Mouse (Mus musculus): ENCODE data around the gene Ccdc47. TPM values are rescaled to one million over a fixed set of nuclear protein-coding genes. Genes with fewer than 3 reads are reported as not detected.

Ccdc47 gene
- polyA plus RNA-seq (2012; rRNA removed), result 43.6 and 48.8 TPM in 2 replicates
- 63.7 and 66.1 TPM in 2 replicates for polyA plus RNA-seq (2014; fragmentation: Nextera tagmentation; extraction: Ambion mirVana)

DNA sequence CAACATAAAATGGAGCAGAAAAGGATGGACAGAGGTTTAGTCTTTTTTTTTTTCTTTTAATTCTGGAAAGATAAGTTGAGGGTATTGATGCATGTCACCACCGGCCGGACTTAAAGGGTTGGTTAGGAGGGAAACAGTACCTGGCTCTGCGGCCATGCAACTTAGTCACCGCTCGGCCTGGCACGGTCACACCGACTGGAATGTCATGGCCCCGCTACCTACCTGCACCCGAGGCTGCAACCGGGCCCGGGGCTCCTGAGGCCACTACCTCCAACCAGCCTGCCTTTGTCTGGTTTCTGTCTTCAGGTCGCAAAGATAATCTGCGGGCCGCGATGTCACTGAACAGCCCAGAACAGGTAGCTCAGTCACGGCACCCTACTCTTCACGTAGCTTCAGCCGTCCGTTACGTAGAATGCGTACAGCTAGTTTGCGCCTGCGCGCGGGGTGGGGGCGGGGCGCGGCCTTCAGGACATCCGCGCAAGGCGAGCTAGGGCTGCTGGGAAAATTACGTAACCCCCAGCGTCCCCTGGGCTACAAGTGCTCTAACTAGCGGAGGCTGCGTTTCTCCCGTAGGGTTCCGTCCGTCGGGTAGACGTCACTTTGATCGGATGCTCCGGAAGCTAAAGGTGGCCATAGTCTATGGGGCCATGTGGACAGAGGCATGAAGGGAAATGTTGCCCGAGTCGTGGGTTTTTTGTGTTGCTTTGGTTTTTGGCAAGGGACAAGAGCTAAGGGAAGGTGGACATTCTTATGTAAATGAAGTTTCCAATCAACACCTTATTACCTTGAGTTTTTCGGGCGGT, at the start of gene Ccdc47:
Ccdc47 (minus strand) TSS at position 418 of the 803 bp plus-strand sequence.
- Histone ChIP-seq H3K4me1 (ENCODE audit: control insufficient read depth, insufficient read depth, low read length) (peaks cover 21% of the 10 kb centered on the region), H3K36me3 (ENCODE audit: control insufficient read depth, insufficient read depth, low read length) (peaks cover 22% of the 10 kb centered on the region), H3K27ac (replicated peaks; ENCODE audit: low read depth, low read length) (peak within 1 kb of the TSS; percentile 94), H3K9me3 (ENCODE audit: control insufficient read depth, low read length) (no peaks in the 10 kb centered on the region), H3K9ac (ENCODE audit: low read depth, low read length, severe bottlenecking) (peak within 1 kb of the TSS; percentile 91), H3K27me3 (ENCODE audit: control insufficient read depth, insufficient read depth, low read length) (no peaks in the 10 kb centered on the region), H3K4me2 (replicated peaks; ENCODE audit: low read depth, low read length, severe bottlenecking) (peak within 1 kb of the TSS; percentile 55), H3K4me3 (replicated peaks; ENCODE audit: low read length) (peak within 1 kb of the TSS; percentile 76)
- WGBS, result under 1% methylated on average over 46 of the region's 46 CpGs
- ATAC-seq (ENCODE audit: low FRiP score, low read depth), result peak; percentile 96
- peak; percentile 99 for DNase-seq (ENCODE audit: low spot score)
- 0 out of 2 replicates have a peak, but pooled peaks have one; percentile 50 for TF ChIP-seq POLR2A (IDR thresholded peaks at IDR 0.05; ENCODE audit: borderline replicate concordance, extremely low read depth, insufficient read depth, insufficient read length)

GRCm38 (mm10) chr11:106265570-106265969, 49.4 kb upstream of the Ccdc47 start:
- Histone ChIP-seq H3K4me3 (replicated peaks; ENCODE audit: low read length) (no peak overlapping the region), H3K9ac (ENCODE audit: low read depth, low read length, severe bottlenecking) (no peak overlapping the region), H3K27ac (replicated peaks; ENCODE audit: low read depth, low read length) (no peak overlapping the region), H3K9me3 (ENCODE audit: control insufficient read depth, low read length) (no peaks in the 10 kb centered on the region), H3K36me3 (ENCODE audit: control insufficient read depth, insufficient read depth, low read length) (peaks cover 67% of the 10 kb centered on the region), H3K4me2 (replicated peaks; ENCODE audit: low read depth, low read length, severe bottlenecking) (no peak overlapping the region), H3K27me3 (ENCODE audit: control insufficient read depth, insufficient read depth, low read length) (no peaks in the 10 kb centered on the region), H3K4me1 (ENCODE audit: control insufficient read depth, insufficient read depth, low read length) (peaks cover 36% of the 10 kb centered on the region)
- ATAC-seq (ENCODE audit: low FRiP score, low read depth), result no peak
- no peak for DNase-seq (ENCODE audit: low spot score)
- WGBS, result 88% methylated on average over 4 of the region's 4 CpGs
- TF ChIP-seq POLR2A (IDR thresholded peaks at IDR 0.05; ENCODE audit: borderline replicate concordance, extremely low read depth, insufficient read depth, insufficient read length), result no peak

GRCm38 (mm10) chr11:106264988-106265387, 48.8 kb upstream of the Ccdc47 start:
- Histone ChIP-seq H3K4me2 (replicated peaks; ENCODE audit: low read depth, low read length, severe bottlenecking) (no peak overlapping the region), H3K27ac (replicated peaks; ENCODE audit: low read depth, low read length) (no peak overlapping the region), H3K9ac (ENCODE audit: low read depth, low read length, severe bottlenecking) (no peak overlapping the region), H3K4me3 (replicated peaks; ENCODE audit: low read length) (no peak overlapping the region), H3K9me3 (ENCODE audit: control insufficient read depth, low read length) (no peaks in the 10 kb centered on the region), H3K36me3 (ENCODE audit: control insufficient read depth, insufficient read depth, low read length) (peaks cover 69% of the 10 kb centered on the region), H3K4me1 (ENCODE audit: control insufficient read depth, insufficient read depth, low read length) (peaks cover 32% of the 10 kb centered on the region), H3K27me3 (ENCODE audit: control insufficient read depth, insufficient read depth, low read length) (no peaks in the 10 kb centered on the region)
- ATAC-seq (ENCODE audit: low FRiP score, low read depth), result no peak
- 90% methylated on average over 15 of the region's 15 CpGs for WGBS
- TF ChIP-seq POLR2A (IDR thresholded peaks at IDR 0.05; ENCODE audit: borderline replicate concordance, extremely low read depth, insufficient read depth, insufficient read length), result no peak
- no peak for DNase-seq (ENCODE audit: low spot score)

DNA sequence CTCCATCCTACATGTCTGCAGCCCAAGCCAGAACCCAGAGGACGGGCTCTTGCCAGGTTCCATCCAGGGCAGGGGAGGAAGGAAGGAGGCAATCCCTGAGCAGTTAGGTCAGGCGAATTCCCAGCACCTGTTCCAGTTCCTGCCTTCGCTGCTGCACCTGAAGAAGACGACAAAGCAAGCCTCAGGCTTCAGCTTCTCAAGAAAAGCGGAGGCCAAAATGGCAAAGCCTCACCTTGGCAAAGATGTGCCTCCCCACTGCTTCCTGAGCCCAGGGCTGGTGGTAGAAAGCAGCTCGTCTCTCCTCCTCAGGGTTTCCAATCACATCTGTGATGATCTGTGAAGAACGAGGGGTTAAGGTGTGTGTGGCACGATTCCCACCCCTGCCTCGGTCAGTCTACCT, 47.8 kb upstream of the Ccdc47 start:
- Histone ChIP-seq H3K27me3 (ENCODE audit: control insufficient read depth, insufficient read depth, low read length) (no peaks in the 10 kb centered on the region), H3K27ac (replicated peaks; ENCODE audit: low read depth, low read length) (no peak overlapping the region), H3K9ac (ENCODE audit: low read depth, low read length, severe bottlenecking) (no peak overlapping the region), H3K9me3 (ENCODE audit: control insufficient read depth, low read length) (no peaks in the 10 kb centered on the region), H3K36me3 (ENCODE audit: control insufficient read depth, insufficient read depth, low read length) (peaks cover 75% of the 10 kb centered on the region), H3K4me2 (replicated peaks; ENCODE audit: low read depth, low read length, severe bottlenecking) (no peak overlapping the region), H3K4me3 (replicated peaks; ENCODE audit: low read length) (no peak overlapping the region), H3K4me1 (ENCODE audit: control insufficient read depth, insufficient read depth, low read length) (peaks cover 24% of the 10 kb centered on the region)
- 81% methylated on average over 9 of the region's 9 CpGs for WGBS
- no peak for TF ChIP-seq POLR2A (IDR thresholded peaks at IDR 0.05; ENCODE audit: borderline replicate concordance, extremely low read depth, insufficient read depth, insufficient read length)
- DNase-seq (ENCODE audit: low spot score), result no peak
- ATAC-seq (ENCODE audit: low FRiP score, low read depth), result no peak

DNA sequence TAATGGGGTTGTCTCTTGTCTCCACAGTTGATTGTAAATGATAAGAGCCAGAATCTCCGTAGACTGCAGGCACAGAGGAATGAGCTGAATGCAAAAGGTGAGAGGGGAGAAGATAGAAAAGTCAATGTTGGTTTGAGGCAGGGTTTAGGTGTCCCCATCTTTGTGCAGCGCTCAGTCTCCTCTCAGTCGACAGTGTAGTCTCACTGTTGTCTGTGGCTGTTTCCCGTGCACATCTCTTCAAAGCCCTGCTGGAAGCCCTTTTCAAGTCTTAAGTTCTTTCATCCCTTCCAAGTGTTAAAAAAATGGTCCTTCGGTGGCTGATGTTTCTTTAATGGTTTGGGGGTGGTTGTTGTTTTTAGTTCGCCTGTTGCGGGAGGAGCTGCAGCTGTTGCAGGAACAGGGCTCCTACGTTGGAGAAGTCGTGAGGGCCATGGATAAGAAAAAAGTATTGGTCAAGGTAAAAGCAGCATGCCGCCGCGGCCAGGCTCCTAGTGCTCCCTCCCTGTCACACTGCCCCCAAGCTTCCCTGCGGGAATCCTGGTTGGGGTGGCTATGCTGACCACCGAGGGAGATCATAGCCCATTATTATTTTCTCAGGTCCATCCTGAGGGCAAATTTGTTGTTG, 44.8 kb upstream of the Ccdc47 start:
- no peak overlapping the region for H3K27ac ChIP-seq (replicated peaks; ENCODE audit: low read depth, low read length)
- TF ChIP-seq POLR2A (IDR thresholded peaks at IDR 0.05; ENCODE audit: borderline replicate concordance, extremely low read depth, insufficient read depth, insufficient read length), result no peak
- no peaks in the 10 kb centered on the region for H3K9me3 ChIP-seq (ENCODE audit: control insufficient read depth, low read length)
- ATAC-seq (ENCODE audit: low FRiP score, low read depth) (no peak), DNase-seq (ENCODE audit: low spot score) (no peak)
- WGBS, result 81% methylated on average over 14 of the region's 14 CpGs
- no peaks in the 10 kb centered on the region for H3K27me3 ChIP-seq (ENCODE audit: control insufficient read depth, insufficient read depth, low read length)
- no peak overlapping the region for H3K4me3 ChIP-seq (replicated peaks; ENCODE audit: low read length)
- H3K4me1 ChIP-seq (ENCODE audit: control insufficient read depth, insufficient read depth, low read length), result peaks cover 8% of the 10 kb centered on the region; the same call in 1 of the 2 replicates
- no peak overlapping the region for H3K4me2 ChIP-seq (replicated peaks; ENCODE audit: low read depth, low read length, severe bottlenecking)
- no peak overlapping the region for H3K9ac ChIP-seq (ENCODE audit: low read depth, low read length, severe bottlenecking)
- H3K36me3 ChIP-seq (ENCODE audit: control insufficient read depth, insufficient read depth, low read length), result peaks cover 75% of the 10 kb centered on the region
